Mouse (Mus musculus) megakaryocyte-erythroid progenitor cell, adult 5 weeks (primary cell): ENCODE results near the gene Lrcol1. TPM values are rescaled to one million over a fixed set of nuclear protein-coding genes. Genes with fewer than 3 reads are reported as not detected.

Experiments used
- polyA plus RNA-seq: library from polyadenylated mRNA; stranded (reverse); fragments of >175 nt; gene quantifications from 2 replicates; pipeline ENCODE4 v1.2.3, GENCODE M21; 2012

Gene Lrcol1
- not detected in 2 replicates for polyA plus RNA-seq

DNA sequence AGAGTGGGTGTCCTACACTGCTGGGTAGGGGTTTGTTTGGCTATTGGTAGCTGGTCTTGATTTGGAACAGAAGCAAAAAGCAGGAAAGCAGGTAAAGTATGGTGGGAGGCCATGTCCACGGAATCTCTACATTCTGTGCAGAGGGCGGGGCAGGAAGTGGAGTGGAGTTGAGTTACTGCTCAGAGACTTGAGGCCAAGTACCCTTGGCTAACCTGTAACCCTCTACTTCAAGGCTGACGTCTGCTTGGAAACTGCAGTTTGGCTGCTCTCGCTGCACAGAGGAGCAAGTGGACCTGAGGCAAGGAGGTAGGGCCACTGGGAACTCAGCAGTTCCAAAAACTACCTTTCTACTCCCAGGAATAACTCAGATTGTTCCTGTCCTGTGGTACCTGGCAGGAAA is at the start of gene Lrcol1:
Gene Lrcol1 (plus strand): TSS at position 207 of the 400 bp plus-strand sequence.

DNA sequence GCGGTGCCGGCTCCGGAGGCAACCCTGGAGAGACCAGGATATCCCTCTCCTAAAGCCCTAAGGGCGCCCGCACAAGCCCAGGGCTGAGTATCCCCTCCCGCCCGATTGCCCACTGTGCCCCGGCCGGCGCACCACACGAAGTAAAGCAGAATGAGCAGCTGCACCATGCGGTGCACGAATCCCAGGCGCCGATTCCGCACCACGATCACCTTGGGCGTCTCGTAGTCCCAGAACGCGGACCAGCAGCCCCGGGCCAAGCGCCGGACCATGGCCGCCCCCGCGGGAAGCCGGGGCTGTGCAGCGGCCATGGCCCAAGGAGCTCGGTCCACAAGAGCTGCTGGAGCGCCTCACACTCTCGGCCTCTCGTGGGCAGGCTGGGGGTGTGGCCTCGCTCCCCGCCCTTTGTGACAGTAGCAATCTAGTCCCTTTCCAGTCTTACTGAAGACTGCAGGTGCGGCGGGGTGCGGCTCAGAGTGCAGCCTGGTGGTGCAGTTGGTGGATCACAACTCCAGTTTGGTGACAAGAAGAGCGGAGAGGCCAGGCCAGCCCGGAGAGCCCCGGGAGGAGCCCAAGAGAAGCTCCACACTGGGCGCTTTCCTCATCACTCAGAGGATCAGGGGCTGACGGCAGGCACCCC is 1.8 kb upstream of the Lrcol1 start, which contains the start of gene P2rx2:
Gene P2rx2 (minus strand): TSS at position 565 of the 637 bp plus-strand sequence.

Other genes starting within 250 kb of the Lrcol1 start
- gene Plcxd1, start 244.8 kb upstream of the Lrcol1 start, polyA plus RNA-seq, result 0.08 and 0.09 TPM in 2 replicates
- gene Gtpbp6, start 236.5 kb upstream of the Lrcol1 start, polyA plus RNA-seq, result 86.3 and 108 TPM in 2 replicates
- 0.37 and 0.67 TPM in 2 replicates for gene Zfp605, start 234.6 kb upstream of the Lrcol1 start, polyA plus RNA-seq
- 43.5 and 55.3 TPM in 2 replicates for gene Chfr, start 208.9 kb upstream of the Lrcol1 start, polyA plus RNA-seq
- 3.3 and 3.5 TPM in 2 replicates for gene Golga3, start 168.0 kb upstream of the Lrcol1 start, polyA plus RNA-seq
- 14.0 and 15.1 TPM in 2 replicates for gene Ankle2, start 113.7 kb upstream of the Lrcol1 start, polyA plus RNA-seq
- gene Pgam5, start 74.8 kb upstream of the Lrcol1 start, polyA plus RNA-seq, result 11.6 and 13.4 TPM in 2 replicates
- 12.7 and 13.9 TPM in 2 replicates for gene Pxmp2, start 58.5 kb upstream of the Lrcol1 start, polyA plus RNA-seq
- gene Pole, start 58.4 kb upstream of the Lrcol1 start, polyA plus RNA-seq, result 15.1 and 23.6 TPM in 2 replicates
- gene P2rx2, start 1.5 kb upstream of the Lrcol1 start, polyA plus RNA-seq, result not detected in 2 replicates
- gene Fbrsl1, start 103.8 kb downstream of the Lrcol1 start, polyA plus RNA-seq, result 171 and 222 TPM in 2 replicates
- gene Galnt9, start 199.6 kb downstream of the Lrcol1 start, polyA plus RNA-seq, result 0.17 TPM in 1 of 2 replicates, not detected in the other